Mouse (Mus musculus): ENCODE data around the gene Mxi1.

DNA sequence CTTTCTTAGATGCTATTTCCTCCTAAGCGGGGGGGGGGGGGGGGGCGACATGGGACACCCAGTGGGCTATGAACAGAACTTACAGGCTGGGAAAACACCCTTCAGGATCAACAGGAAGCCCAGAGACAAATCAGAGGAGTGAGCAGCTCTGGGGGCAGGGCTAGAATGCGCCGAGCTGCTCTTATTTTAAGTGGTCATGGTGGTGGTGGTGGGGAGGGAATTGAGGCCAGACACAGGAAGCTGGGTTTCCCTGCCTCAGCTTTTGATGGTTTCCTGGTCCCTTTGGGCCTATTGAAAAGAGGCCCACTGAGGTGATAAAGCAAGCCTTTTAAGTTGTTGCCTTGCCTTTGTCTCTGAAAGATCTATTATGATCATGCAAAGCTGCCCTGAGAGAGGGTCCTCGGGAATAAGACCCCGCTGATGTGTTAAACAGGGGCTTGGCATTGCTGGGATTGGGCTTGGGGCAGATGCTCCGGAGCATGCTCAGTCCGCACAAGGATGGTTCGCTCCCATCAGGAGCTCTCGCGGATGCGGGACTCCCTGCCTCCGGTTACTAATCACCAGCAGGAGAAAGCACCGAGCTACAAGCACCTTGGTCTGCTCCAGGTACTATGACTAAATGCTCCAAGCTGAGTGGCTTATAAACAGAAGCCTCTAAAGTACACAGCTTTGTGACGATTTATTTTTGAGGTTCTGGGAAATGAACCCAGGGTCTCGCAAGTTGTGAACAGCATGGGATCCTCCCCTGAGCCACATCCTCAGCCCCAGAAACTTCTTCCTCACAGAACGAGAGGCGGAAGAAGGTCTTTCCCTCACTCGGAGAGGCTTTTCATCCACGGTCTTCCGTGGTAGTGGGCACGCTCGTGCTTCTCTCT is 46.2 kb upstream of the Mxi1 start:
- no peak for TF ChIP-seq CTCF (IDR thresholded peaks at IDR 0.05)
- TF ChIP-seq EP300 (IDR thresholded peaks at IDR 0.05): no peak

Data from lung, postnatal 0 days (tissue).